Mouse (Mus musculus) ES-E14 (cell line): ENCODE data around the gene Sgms1. TPM values are rescaled to one million over a fixed set of nuclear protein-coding genes. Genes with fewer than 3 reads are reported as not detected.

Experiments used
- DNase-seq: peaks from one replicate; pipeline ENCODE4 v3.0.0-alpha.2; 2013; ENCODE audit warnings: low read depth, low spot score
- H3K27ac ChIP-seq: 2 replicates; pipeline ENCODE4 v1.5.1; 2012; ENCODE audit warnings: low read depth, mild to moderate bottlenecking, low read length, moderate library complexity, mixed read lengths; ENCODE audit not compliant: poor library complexity, insufficient read depth, severe bottlenecking
- H3K36me3 ChIP-seq: 2 replicates; pipeline ENCODE4 v1.6.1; 2012; ENCODE audit warnings: mild to moderate bottlenecking, low read length, moderate library complexity, mixed read lengths; ENCODE audit not compliant: control insufficient read depth, poor library complexity, insufficient read depth, severe bottlenecking
- H3K4me1 ChIP-seq, 2 experiments: fragments of 150-350 bp in 1 of 2; sonication (generic) in 1 of 2; 2 replicates each; pipeline ENCODE4 v1.6.1; 2012; ENCODE audit warnings: low read length in 2 of 2, mild to moderate bottlenecking in 1 of 2, mixed read lengths in 1 of 2; ENCODE audit not compliant: control insufficient read depth in 2 of 2, insufficient read depth in 2 of 2, poor library complexity in 1 of 2
- H3K4me3 ChIP-seq, 2 experiments: fragments of 150-350 bp in 1 of 2; sonication (generic) in 1 of 2; 2 replicates each; pipeline ENCODE4 v1.5.1; 2012; ENCODE audit warnings: low read length in 2 of 2, low read depth in 1 of 2, mild to moderate bottlenecking in 1 of 2, mixed read lengths in 1 of 2; ENCODE audit not compliant: insufficient read depth in 1 of 2, poor library complexity in 1 of 2, severe bottlenecking in 1 of 2
- H3K9ac ChIP-seq: 2 replicates; pipeline ENCODE4 v1.6.1; 2012; ENCODE audit warnings: low read depth, mild to moderate bottlenecking, low read length, mixed read lengths; ENCODE audit not compliant: poor library complexity, insufficient read depth, severe bottlenecking
- H3K9me3 ChIP-seq: fragments of 150-350 bp; sonication (generic); 2 replicates; pipeline ENCODE4 v1.6.1; 2012; ENCODE audit warnings: low read depth, mild to moderate bottlenecking, low read length; ENCODE audit not compliant: control insufficient read depth, insufficient read depth
- CHD2 ChIP-seq: IDR thresholded peaks from 2 replicates; pipeline ENCODE4 v1.6.1; 2014; ENCODE audit warnings: mild to moderate bottlenecking, low read depth, low read length, inconsistent platforms
- HCFC1 ChIP-seq: IDR thresholded peaks from 2 replicates; pipeline ENCODE4 v1.6.1; 2012; ENCODE audit warnings: low read length, inconsistent platforms, borderline replicate concordance; ENCODE audit not compliant: insufficient read depth
- MAFK ChIP-seq: IDR thresholded peaks from 2 replicates; pipeline ENCODE4 v1.6.1; 2014; ENCODE audit warnings: mild to moderate bottlenecking, low read depth, low read length, inconsistent platforms; ENCODE audit not compliant: insufficient read depth
- ZC3H11A ChIP-seq: IDR thresholded peaks from 2 replicates; pipeline ENCODE4 v1.6.1; 2012; ENCODE audit warnings: low read depth, mild to moderate bottlenecking, inconsistent platforms, low read length, borderline replicate concordance
- ZNF384 ChIP-seq: IDR thresholded peaks from 2 replicates; pipeline ENCODE4 v1.6.1; 2012; ENCODE audit warnings: low read depth, low read length, inconsistent platforms
- in situ Hi-C, 2 experiments: fragments of 600-800 bp; cut with MboI; formaldehyde crosslinking; loops; one replicate each; pipeline ENCODE4 v1.15.1; 2025; ENCODE audit warnings: low sequenced_read_pairs in 2 of 2, inconsistent platforms in 1 of 2; ENCODE audit not compliant: unreplicated experiment in 2 of 2
- total RNA-seq: library from RNA; depleted of rRNA; stranded (reverse); fragments of 300-350 nt; gene quantifications from 2 replicates; pipeline ENCODE4 v1.2.3, GENCODE M21; 2012

The Sgms1 gene
- total RNA-seq, 1 experiment: 42.5 TPM

GRCm38 (mm10) chr19:32284681-32285454 is 104.6 kb downstream of the Sgms1 start:
- H3K36me3 ChIP-seq: no peaks in the 10 kb centered on the region
- H3K9me3 ChIP-seq: no peaks in the 10 kb centered on the region
- no peaks in the 10 kb centered on the region for H3K4me1 ChIP-seq
- H3K27ac ChIP-seq: no peak overlapping the region
- DNase-seq: no peak
- in situ Hi-C loops: no loop called here
- H3K4me3 ChIP-seq: no peak overlapping the region
- no peak overlapping the region for H3K9ac ChIP-seq
- no peak for TF ChIP-seq MAFK
- no peak for TF ChIP-seq ZC3H11A

- H3K9ac ChIP-seq: no peak overlapping the region
- no peaks in the 10 kb centered on the region for H3K4me1 ChIP-seq
- H3K36me3 ChIP-seq: no peaks in the 10 kb centered on the region
- no peaks in the 10 kb centered on the region for H3K9me3 ChIP-seq
- no peak for TF ChIP-seq HCFC1
- TF ChIP-seq CHD2: no peak
- no peak for TF ChIP-seq MAFK
- TF ChIP-seq ZNF384: no peak
- no peak for TF ChIP-seq ZC3H11A
- no peak overlapping the region for H3K27ac ChIP-seq
- in situ Hi-C loops: no loop called here
- no peak overlapping the region for H3K4me3 ChIP-seq
- no peak for DNase-seq
Measured at GRCm38 (mm10) chr19:32281917-32282316, 107.6 kb downstream of the Sgms1 start.

- DNase-seq: no peak
- no peak overlapping the region for H3K27ac ChIP-seq
- in situ Hi-C loops: no loop called here
- peaks cover 2 to 9% of the 10 kb centered on the region in 2 experiments; a peak in 2 of 4 replicates for H3K4me1 ChIP-seq
- H3K9me3 ChIP-seq: no peaks in the 10 kb centered on the region
- no peak overlapping the region for H3K4me3 ChIP-seq
- H3K36me3 ChIP-seq: no peaks in the 10 kb centered on the region
- H3K9ac ChIP-seq: no peak overlapping the region
- TF ChIP-seq ZNF384 (no peak), MAFK (no peak), CHD2 (no peak), HCFC1 (no peak), ZC3H11A (no peak)
Measured at GRCm38 (mm10) chr19:32280380-32280779, 109.1 kb downstream of the Sgms1 start.

- Histone ChIP-seq H3K36me3 (no peaks in the 10 kb centered on the region), H3K4me1 (peaks cover 5 to 9% of the 10 kb centered on the region in 2 experiments; a peak in 2 of 4 replicates), H3K9ac (no peak overlapping the region), H3K4me3 (no peak overlapping the region), H3K9me3 (no peaks in the 10 kb centered on the region), H3K27ac (no peak overlapping the region)
- in situ Hi-C loops: no loop called here
- TF ChIP-seq HCFC1 (no peak), MAFK (no peak), CHD2 (no peak), ZC3H11A (no peak), ZNF384 (no peak)
- DNase-seq: no peak
Measured at GRCm38 (mm10) chr19:32279400-32279799, 110.1 kb downstream of the Sgms1 start.
